Mouse (Mus musculus) megakaryocyte, embryonic 14.5 days (primary cell): ENCODE data around the gene Qser1.

ENCODE experiments used
- FLI1 ChIP-seq: IDR thresholded peaks from 2 replicates; pipeline ENCODE4 v1.6.1; 2012; ENCODE audit warnings: low read length, inconsistent platforms, mixed read lengths
- GATA1 ChIP-seq: IDR thresholded peaks from 3 replicates; pipeline ENCODE4 v1.6.1; 2012; ENCODE audit warnings: mixed read lengths, low read length, inconsistent platforms, borderline replicate concordance

DNA sequence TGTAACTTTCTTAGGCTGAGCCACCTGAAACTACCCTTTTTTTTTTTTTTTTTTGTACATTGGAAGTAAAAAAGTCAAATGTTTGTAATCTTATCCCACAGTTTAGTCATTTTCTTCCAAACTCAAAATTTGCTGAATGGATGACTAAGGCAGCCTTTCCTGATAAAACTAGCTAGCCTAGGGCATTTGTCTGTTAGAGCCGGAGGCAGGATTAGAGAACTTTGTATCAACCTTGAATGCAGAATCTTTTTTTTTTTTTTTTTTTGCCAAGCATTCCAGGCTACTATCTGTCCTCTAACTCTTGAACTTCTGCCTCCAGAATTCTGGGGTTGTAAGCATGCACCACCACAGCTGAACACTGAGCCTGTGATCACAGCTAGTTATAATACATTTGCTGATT, 38.3 kb upstream of the Qser1 start:
- TF ChIP-seq GATA1 (no peak), FLI1 (no peak)
